Mouse (Mus musculus) megakaryocyte-erythroid progenitor cell, adult 5-6 weeks (primary cell): ENCODE data around the gene Stpg2. TPM values are rescaled to one million over a fixed set of nuclear protein-coding genes. Genes with fewer than 3 reads are reported as not detected.
"Not testable (repeated sequence)": the region's sequence is repeated elsewhere in the genome, so short reads cannot be mapped to it uniquely, and the experiment has no call there.

Source experiments
- ATAC-seq: replicated peaks from 2 replicates; pipeline ENCODE4 v1.8.0; 2016; ENCODE audit warnings: mild to moderate bottlenecking, inconsistent platforms; ENCODE audit not compliant: severe bottlenecking, poor library complexity, low FRiP score, low TSS enrichment
- total RNA-seq, 2 experiments: library from RNA; stranded (forward) in 1 of 2; stranded (reverse) in 1 of 2; fragments of 200-1000, 215-1000 nt in 1 of 2; fragments of >200 nt in 1 of 2; fragmentation: Nextera tagmentation in 1 of 2; gene quantifications; 2 replicates each; pipeline ENCODE4 v1.2.3; 2014 to 2017

Gene Stpg2
- total RNA-seq, 2 experiments from 2014 or later, result not detected

- ATAC-seq, result not testable (repeated sequence)
Observed at GRCm38 (mm10) chr3:139704238-139704637, 498.7 kb downstream of the Stpg2 start.

GRCm38 (mm10) chr3:139707396-139707795 is 501.9 kb downstream of the Stpg2 start:
- not testable (repeated sequence) for ATAC-seq

GRCm38 (mm10) chr3:139709794-139710193 is 504.3 kb downstream of the Stpg2 start:
- no peak for ATAC-seq

- ATAC-seq, result no peak
Observed at GRCm38 (mm10) chr3:139728751-139729150, 523.3 kb downstream of the Stpg2 start.

GRCm38 (mm10) chr3:139729248-139729647 is 523.8 kb downstream of the Stpg2 start:
- ATAC-seq, result no peak

- no peak for ATAC-seq
Observed at GRCm38 (mm10) chr3:139733156-139733555, 527.7 kb downstream of the Stpg2 start.

- ATAC-seq, result no peak
Observed at GRCm38 (mm10) chr3:139739388-139739787, 533.9 kb downstream of the Stpg2 start.

Other genes with a start within 250 kb of the Stpg2 start
- 24.3 and 37.1 TPM in 2 replicates for gene Rap1gds1, start 130.5 kb upstream of the Stpg2 start, total RNA-seq (2014; fragmentation: Nextera tagmentation)
- 18.3 and 20.8 TPM in 2 replicates for gene Rap1gds1, start 130.5 kb upstream of the Stpg2 start, total RNA-seq (2017)